Mouse (Mus musculus) hindbrain, embryonic 11.5 days (tissue): ENCODE measurements at regions not wholly inside any gene's neighbourhood (a gene's known extent, or its start where the extent isn't known, plus 50 kb on each side); places are given as distances from the start of the nearest gene placed in this dataset.

Experiments used
- ATAC-seq: fragments of 200-750 bp; cut with Nextera tagmentation; 2 replicates; pipeline ENCODE4 v1.8.0; 2017; ENCODE audit warnings: mild to moderate bottlenecking, moderate TSS enrichment, moderate library complexity; ENCODE audit not compliant: low FRiP score
- DNase-seq: peaks from one replicate; pipeline ENCODE4 v3.0.0-alpha.2; 2015; ENCODE audit warnings: low spot score
- H3K27ac ChIP-seq: fragments of 300-500 bp; sonication (generic); 2 replicates; pipeline ENCODE4 v1.5.1; 2014; ENCODE audit warnings: mild to moderate bottlenecking, low read depth, low read length
- H3K27me3 ChIP-seq: fragments of 300-500 bp; sonication (generic); 2 replicates; pipeline ENCODE4 v1.6.1; 2014; ENCODE audit warnings: mild to moderate bottlenecking, low read length, moderate library complexity, mixed read lengths; ENCODE audit not compliant: control insufficient read depth, insufficient read depth
- H3K36me3 ChIP-seq: fragments of 300-500 bp; sonication (generic); 2 replicates; pipeline ENCODE4 v1.6.1; 2014; ENCODE audit warnings: mild to moderate bottlenecking, low read length, moderate library complexity, mixed read lengths; ENCODE audit not compliant: control insufficient read depth, insufficient read depth
- H3K4me1 ChIP-seq: fragments of 300-500 bp; sonication (generic); replicated peaks from 2 replicates; pipeline ENCODE4 v1.6.1; 2014; ENCODE audit warnings: low read length, mixed read lengths; ENCODE audit not compliant: control insufficient read depth, insufficient read depth
- H3K4me2 ChIP-seq: fragments of 300-500 bp; sonication (generic); replicated peaks from 2 replicates; pipeline ENCODE4 v1.6.1; 2014; ENCODE audit warnings: mild to moderate bottlenecking, low read depth, low read length
- H3K4me3 ChIP-seq: fragments of 300-500 bp; sonication (generic); 2 replicates; pipeline ENCODE4 v1.5.1; 2014; ENCODE audit warnings: low read depth, low read length
- H3K9ac ChIP-seq: fragments of 300-500 bp; sonication (generic); 2 replicates; pipeline ENCODE4 v1.6.1; 2014; ENCODE audit warnings: low read depth, low read length
- H3K9me3 ChIP-seq: fragments of 300-500 bp; sonication (generic); 2 replicates; pipeline ENCODE4 v1.6.1; 2016; ENCODE audit warnings: low read length; ENCODE audit not compliant: control insufficient read depth
- WGBS: fragments of 180-500 bp; shearing (Covaris S2); extraction: QIAGEN DNeasy Blood & Tissue Kit; methylation state at CpG from one replicate; pipeline ENCODE4 v1.1.7; 2014; 5-methylcytosine and 5-hydroxymethylcytosine counted together

GRCm38 (mm10) chr3:4226986-4227385, 1523.6 kb upstream of the Gm8797 start:
- H3K27me3 ChIP-seq, result no peaks in the 10 kb centered on the region
- no peak overlapping the region for H3K27ac ChIP-seq
- no peak overlapping the region for H3K4me3 ChIP-seq
- WGBS, result 78% methylated on average over 2 of the region's 2 CpGs
- DNase-seq (no peak), ATAC-seq (peak; percentile 80)
- H3K9ac ChIP-seq, result no peak overlapping the region
- no peaks in the 10 kb centered on the region for H3K9me3 ChIP-seq
- no peak overlapping the region for H3K4me2 ChIP-seq
- H3K4me1 ChIP-seq, result no peaks in the 10 kb centered on the region
- no peaks in the 10 kb centered on the region for H3K36me3 ChIP-seq

- no peak for ATAC-seq
- H3K36me3 ChIP-seq, result no peaks in the 10 kb centered on the region
Observed at GRCm38 (mm10) chr3:4271361-4271760, 1479.2 kb upstream of the Gm8797 start.

GRCm38 (mm10) chr3:4274607-4275006, 1476.0 kb upstream of the Gm8797 start:
- Histone ChIP-seq H3K4me1 (no peaks in the 10 kb centered on the region), H3K36me3 (no peaks in the 10 kb centered on the region), H3K27ac (no peak overlapping the region), H3K27me3 (no peaks in the 10 kb centered on the region), H3K4me2 (no peak overlapping the region), H3K9me3 (no peaks in the 10 kb centered on the region), H3K4me3 (no peak overlapping the region), H3K9ac (no peak overlapping the region)
- ATAC-seq (no peak), DNase-seq (no peak)
- 78% methylated on average over 1 of the region's 1 CpGs for WGBS

More at GRCm38 (mm10) chr3:4271361-4271760, 1479.2 kb upstream of the Gm8797 start:
- Histone ChIP-seq H3K4me1 (no peaks in the 10 kb centered on the region), H3K4me3 (no peak overlapping the region), H3K27me3 (no peaks in the 10 kb centered on the region), H3K4me2 (no peak overlapping the region), H3K9me3 (no peaks in the 10 kb centered on the region), H3K27ac (no peak overlapping the region), H3K9ac (no peak overlapping the region)
- WGBS, result 86% methylated on average over 1 of the region's 1 CpGs
- no peak for DNase-seq

- 29% methylated on average over 3 of the region's 3 CpGs for WGBS
- no peak overlapping the region for H3K4me2 ChIP-seq
- peak; percentile 83 for ATAC-seq
- H3K27me3 ChIP-seq, result no peaks in the 10 kb centered on the region
- no peaks in the 10 kb centered on the region for H3K36me3 ChIP-seq
- peak; percentile 64 for DNase-seq
- no peak overlapping the region for H3K27ac ChIP-seq
- H3K9ac ChIP-seq, result no peak overlapping the region
- no peaks in the 10 kb centered on the region for H3K9me3 ChIP-seq
- H3K4me3 ChIP-seq, result no peak overlapping the region
- H3K4me1 ChIP-seq, result no peaks in the 10 kb centered on the region
Observed at GRCm38 (mm10) chr3:4278042-4278441, 1472.6 kb upstream of the Gm8797 start.

- peak; percentile 26 for DNase-seq
- Histone ChIP-seq H3K9me3 (no peaks in the 10 kb centered on the region), H3K9ac (no peak overlapping the region), H3K4me3 (no peak overlapping the region), H3K27me3 (no peaks in the 10 kb centered on the region), H3K36me3 (no peaks in the 10 kb centered on the region), H3K4me1 (no peaks in the 10 kb centered on the region), H3K4me2 (no peak overlapping the region), H3K27ac (peak overlapping the region; percentile 59; the same call in 1 of the 2 replicates)
- peak; percentile 62 for ATAC-seq
- WGBS, result 16% methylated on average over 6 of the region's 6 CpGs
Observed at GRCm38 (mm10) chr3:4280366-4281020, 1470.1 kb upstream of the Gm8797 start.

GRCm38 (mm10) chr3:4281092-4281491, 1469.5 kb upstream of the Gm8797 start:
- no peaks in the 10 kb centered on the region for H3K4me1 ChIP-seq
- H3K4me3 ChIP-seq, result no peak overlapping the region
- H3K9me3 ChIP-seq, result no peaks in the 10 kb centered on the region
- DNase-seq (no peak), ATAC-seq (peak; percentile 42; the same call in 1 of the 2 replicates)
- H3K4me2 ChIP-seq, result no peak overlapping the region
- no peak overlapping the region for H3K27ac ChIP-seq
- no peaks in the 10 kb centered on the region for H3K27me3 ChIP-seq
- H3K36me3 ChIP-seq, result no peaks in the 10 kb centered on the region
- no peak overlapping the region for H3K9ac ChIP-seq
- WGBS, result 9% methylated on average over 1 of the region's 1 CpGs

- DNase-seq (no peak), ATAC-seq (no peak)
- Histone ChIP-seq H3K27me3 (no peaks in the 10 kb centered on the region), H3K4me2 (no peak overlapping the region), H3K4me3 (no peak overlapping the region), H3K9me3 (no peaks in the 10 kb centered on the region), H3K27ac (no peak overlapping the region), H3K4me1 (no peaks in the 10 kb centered on the region), H3K9ac (no peak overlapping the region), H3K36me3 (no peaks in the 10 kb centered on the region)
- 92% methylated on average over 1 of the region's 1 CpGs for WGBS
Observed at GRCm38 (mm10) chr3:4287141-4287540, 1463.5 kb upstream of the Gm8797 start.

- Histone ChIP-seq H3K9ac (no peak overlapping the region), H3K27ac (no peak overlapping the region), H3K9me3 (no peaks in the 10 kb centered on the region), H3K4me1 (no peaks in the 10 kb centered on the region), H3K36me3 (no peaks in the 10 kb centered on the region), H3K4me2 (no peak overlapping the region), H3K4me3 (no peak overlapping the region), H3K27me3 (no peaks in the 10 kb centered on the region)
- ATAC-seq, result no peak; the same call in 1 of the 2 replicates
- WGBS, result 77% methylated on average over 4 of the region's 4 CpGs
- DNase-seq, result no peak
Observed at GRCm38 (mm10) chr3:4336441-4336840, 1414.2 kb upstream of the Gm8797 start.

GRCm38 (mm10) chr3:4339153-4339552, 1411.5 kb upstream of the Gm8797 start:
- no peaks in the 10 kb centered on the region for H3K36me3 ChIP-seq
- no peak overlapping the region for H3K4me3 ChIP-seq
- H3K9ac ChIP-seq, result no peak overlapping the region
- ATAC-seq (no peak), DNase-seq (no peak)
- H3K9me3 ChIP-seq, result no peaks in the 10 kb centered on the region
- WGBS, result 100% methylated on average over 1 of the region's 1 CpGs
- no peak overlapping the region for H3K4me2 ChIP-seq
- H3K27ac ChIP-seq, result no peak overlapping the region
- H3K4me1 ChIP-seq, result no peaks in the 10 kb centered on the region
- H3K27me3 ChIP-seq, result no peaks in the 10 kb centered on the region
